Mouse (Mus musculus) midbrain, embryonic 14.5 days (tissue): ENCODE measurements around the gene Hibadh. TPM values are rescaled to one million over a fixed set of nuclear protein-coding genes. Genes with fewer than 3 reads are reported as not detected.
"Not testable (repeated sequence)": the region's sequence is repeated elsewhere in the genome, so short reads cannot be mapped to it uniquely, and the experiment has no call there.

Source experiments
- ATAC-seq: fragments of 200-750 bp; cut with Nextera tagmentation; 2 replicates; pipeline ENCODE4 v1.8.0; 2017; ENCODE audit warnings: moderate number of reproducible peaks, moderate library complexity; ENCODE audit not compliant: low FRiP score, low TSS enrichment
- DNase-seq: peaks from one replicate; pipeline ENCODE4 v3.0.0-alpha.2; 2015
- H3K27ac ChIP-seq: fragments of 300-500 bp; sonication (generic); replicated peaks from 2 replicates; pipeline ENCODE4 v1.5.1; 2014; ENCODE audit warnings: mild to moderate bottlenecking, low read depth, low read length, moderate library complexity
- H3K27me3 ChIP-seq: fragments of 300-500 bp; sonication (generic); 2 replicates; pipeline ENCODE4 v1.6.1; 2014; ENCODE audit warnings: low read length, control low read depth, mixed read lengths; ENCODE audit not compliant: control insufficient read depth, insufficient read depth
- H3K36me3 ChIP-seq: fragments of 300-500 bp; sonication (generic); 2 replicates; pipeline ENCODE4 v1.6.1; 2014; ENCODE audit warnings: low read length, control low read depth; ENCODE audit not compliant: control insufficient read depth, insufficient read depth
- H3K4me1 ChIP-seq: fragments of 300-500 bp; sonication (generic); 2 replicates; pipeline ENCODE4 v1.6.1; 2014; ENCODE audit warnings: mild to moderate bottlenecking, antibody characterized with exemption, low read length, control low read depth; ENCODE audit not compliant: control insufficient read depth, insufficient read depth
- H3K4me2 ChIP-seq: fragments of 300-500 bp; sonication (generic); 2 replicates; pipeline ENCODE4 v1.6.1; 2014; ENCODE audit warnings: mild to moderate bottlenecking, low read length, moderate library complexity
- H3K4me3 ChIP-seq: fragments of 300-500 bp; sonication (generic); replicated peaks from 2 replicates; pipeline ENCODE4 v1.5.1; 2014; ENCODE audit warnings: low read depth, low read length
- H3K9ac ChIP-seq: fragments of 300-500 bp; sonication (generic); replicated peaks from 2 replicates; pipeline ENCODE4 v1.6.1; 2014; ENCODE audit warnings: mild to moderate bottlenecking, low read length, moderate library complexity
- H3K9me3 ChIP-seq: fragments of 300-500 bp; sonication (generic); 2 replicates; pipeline ENCODE4 v1.6.1; 2016; ENCODE audit warnings: low read length, control low read depth, mixed read lengths; ENCODE audit not compliant: control insufficient read depth
- WGBS: fragments of 180-500 bp; shearing (Covaris S2); extraction: QIAGEN DNeasy Blood & Tissue Kit; methylation state at CpG from one replicate; pipeline ENCODE4 v1.1.7; 2014; 5-methylcytosine and 5-hydroxymethylcytosine counted together
- polyA plus RNA-seq: library from polyadenylated mRNA; unstranded; fragments of >200 nt; fragmentation: Nextera tagmentation; extraction: Ambion mirVana; gene quantifications from 2 replicates; pipeline ENCODE4 v1.2.1, GENCODE M21; 2014

Hibadh gene
- polyA plus RNA-seq, 1 experiment from 2014 or later = 40.8 TPM

DNA sequence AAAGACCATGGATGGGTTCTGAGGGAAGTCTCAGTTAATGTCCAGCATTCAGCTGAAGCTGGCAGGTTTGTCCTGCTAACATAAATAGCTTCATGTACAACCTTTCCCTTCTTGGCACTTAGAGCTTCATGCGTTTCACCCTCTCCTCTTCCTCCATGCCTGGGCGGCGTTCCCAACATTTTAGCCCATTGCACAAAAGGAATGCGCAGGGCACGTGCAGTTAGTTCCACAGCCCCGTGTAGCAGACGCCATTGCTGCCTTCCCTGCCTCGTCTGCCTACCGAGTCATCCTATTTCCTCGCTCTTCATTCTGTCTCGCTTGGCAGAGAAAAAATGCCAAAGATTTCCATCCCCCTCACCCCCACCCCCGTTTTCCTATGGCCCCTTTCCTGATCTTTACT is 34.4 kb upstream of the Hibadh start:
- ATAC-seq (no peak), DNase-seq (no peak)
- Histone ChIP-seq H3K27ac (no peak overlapping the region), H3K4me1 (no peaks in the 10 kb centered on the region), H3K9me3 (no peaks in the 10 kb centered on the region), H3K4me2 (no peak overlapping the region), H3K27me3 (no peaks in the 10 kb centered on the region), H3K4me3 (no peak overlapping the region), H3K9ac (no peak overlapping the region), H3K36me3 (no peaks in the 10 kb centered on the region)
- whole genome bisulfite sequencing = 79% methylated on average over 12 of the region's 12 CpGs

DNA sequence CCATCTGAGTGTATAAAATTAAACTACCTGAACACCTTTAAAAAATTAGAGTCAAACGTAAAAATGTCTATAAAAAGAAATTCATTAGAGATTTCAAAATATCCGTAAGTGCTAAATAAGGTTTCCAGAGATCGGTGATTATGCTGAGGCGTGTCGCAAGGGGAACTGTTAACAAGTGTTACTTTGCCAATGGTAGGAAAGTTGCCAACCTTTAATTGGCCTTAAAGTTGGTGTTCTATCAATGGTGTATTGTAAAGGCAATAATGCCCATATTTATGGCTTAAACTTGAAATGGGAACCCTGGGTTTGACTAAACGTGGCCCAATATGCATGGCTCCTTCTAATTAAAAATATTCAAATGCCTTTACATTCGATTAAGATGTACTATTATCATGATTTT is 33.5 kb upstream of the Hibadh start:
- ATAC-seq (no peak), DNase-seq (no peak)
- WGBS = 92% methylated on average over 7 of the region's 7 CpGs
- Histone ChIP-seq H3K4me2 (no peak overlapping the region), H3K27me3 (no peaks in the 10 kb centered on the region), H3K4me1 (no peaks in the 10 kb centered on the region), H3K36me3 (no peaks in the 10 kb centered on the region), H3K9me3 (no peaks in the 10 kb centered on the region), H3K27ac (no peak overlapping the region), H3K9ac (no peak overlapping the region), H3K4me3 (no peak overlapping the region)

DNA sequence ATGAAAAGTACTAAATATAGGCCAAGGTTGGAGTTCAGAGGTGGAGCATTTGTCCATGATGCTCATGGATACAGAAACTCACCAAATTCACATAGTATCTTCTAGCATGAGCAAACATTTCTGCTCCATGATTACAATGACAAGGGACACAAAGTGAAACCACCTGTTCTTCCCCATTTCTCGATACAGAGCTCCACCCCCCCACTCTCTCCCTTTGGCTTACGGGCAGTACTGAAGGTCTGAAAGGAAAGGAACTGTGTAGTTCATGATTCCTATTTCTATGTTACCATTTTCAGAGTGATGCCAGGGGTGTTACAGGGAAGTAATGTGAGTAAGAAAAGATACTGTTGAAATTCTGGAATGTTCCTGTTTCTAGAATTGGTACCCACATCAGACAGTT is 32.4 kb upstream of the Hibadh start:
- no peak overlapping the region for H3K4me3 ChIP-seq
- ATAC-seq (no peak), DNase-seq (no peak)
- no peaks in the 10 kb centered on the region for H3K9me3 ChIP-seq
- H3K4me2 ChIP-seq = no peak overlapping the region
- H3K36me3 ChIP-seq = no peaks in the 10 kb centered on the region
- 82% methylated on average over 2 of the region's 2 CpGs for WGBS
- H3K4me1 ChIP-seq = no peaks in the 10 kb centered on the region
- H3K9ac ChIP-seq = no peak overlapping the region
- H3K27ac ChIP-seq = no peak overlapping the region
- H3K27me3 ChIP-seq = no peaks in the 10 kb centered on the region

DNA sequence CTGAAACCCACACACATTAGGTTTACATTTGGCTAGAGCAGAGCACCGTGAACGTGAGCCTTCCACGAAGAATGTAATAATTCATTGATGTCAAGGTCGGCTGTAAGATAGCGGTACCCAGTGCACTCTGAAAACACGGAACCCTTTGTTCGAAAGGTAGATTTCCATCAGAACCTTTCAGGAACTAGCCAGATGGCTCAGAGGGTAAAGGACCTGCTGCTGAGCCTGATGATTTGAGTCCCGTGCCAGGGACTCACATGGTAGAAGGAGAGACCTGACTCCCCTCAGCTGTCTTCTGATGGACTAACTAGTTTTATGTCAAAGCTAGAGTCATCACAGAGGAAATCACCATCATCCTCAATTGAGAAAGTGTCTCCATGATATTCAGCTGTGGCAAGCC is 31.6 kb upstream of the Hibadh start:
- H3K4me3 ChIP-seq = no peak overlapping the region
- ATAC-seq = no peak
- H3K4me2 ChIP-seq = no peak overlapping the region
- no peaks in the 10 kb centered on the region for H3K4me1 ChIP-seq
- H3K9me3 ChIP-seq = no peaks in the 10 kb centered on the region
- WGBS = 91% methylated on average over 8 of the region's 8 CpGs
- DNase-seq = no peak
- H3K27me3 ChIP-seq = no peaks in the 10 kb centered on the region
- no peaks in the 10 kb centered on the region for H3K36me3 ChIP-seq
- H3K27ac ChIP-seq = no peak overlapping the region
- H3K9ac ChIP-seq = no peak overlapping the region

DNA sequence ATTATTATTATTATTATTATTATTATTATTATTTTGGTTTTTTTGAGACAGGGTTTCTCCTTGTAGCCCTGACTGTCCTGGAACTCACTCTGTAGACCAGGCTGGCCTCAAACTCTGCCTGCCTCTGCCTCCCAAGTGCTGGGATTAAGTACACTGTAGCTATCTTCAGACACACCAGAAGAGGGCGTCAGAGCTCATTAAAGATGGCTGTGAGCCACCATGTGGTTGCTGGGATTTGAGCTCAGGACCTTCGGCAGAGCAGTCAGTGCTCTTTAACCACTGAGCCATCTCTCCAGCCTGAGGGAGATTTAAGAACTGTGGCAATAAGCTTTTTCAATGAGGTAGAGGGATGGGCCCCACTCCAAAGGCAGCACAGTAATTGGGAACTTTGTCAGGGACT is 29.7 kb upstream of the Hibadh start:
- not testable (repeated sequence) for DNase-seq, H3K4me2 ChIP-seq, H3K4me1 ChIP-seq, H3K27ac ChIP-seq, H3K9me3 ChIP-seq, H3K36me3 ChIP-seq, H3K9ac ChIP-seq, H3K4me3 ChIP-seq, H3K27me3 ChIP-seq, ATAC-seq
- 48% methylated on average over 2 of the region's 2 CpGs for WGBS

DNA sequence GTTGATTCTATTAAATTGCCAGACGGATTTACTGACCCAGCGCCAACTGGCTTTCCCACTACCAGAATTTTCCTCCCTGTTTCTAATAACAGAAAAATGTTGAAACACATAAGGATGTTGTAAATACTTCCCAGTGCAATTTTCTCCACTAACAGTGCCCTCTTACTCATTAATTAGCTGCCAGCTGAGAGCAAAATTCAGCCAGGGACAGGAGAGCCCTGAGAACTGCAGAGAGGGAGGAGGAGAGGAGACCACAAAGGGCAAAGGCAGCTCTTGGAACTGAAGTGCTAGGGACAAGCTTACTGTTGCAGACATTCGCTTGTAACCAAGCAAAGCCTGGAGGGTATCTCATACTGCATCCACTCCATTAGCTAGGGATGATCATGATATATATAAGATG is 27.5 kb upstream of the Hibadh start:
- no peak overlapping the region for H3K4me2 ChIP-seq
- 79% methylated on average over 3 of the region's 3 CpGs for WGBS
- H3K4me3 ChIP-seq = no peak overlapping the region
- H3K9ac ChIP-seq = no peak overlapping the region
- no peaks in the 10 kb centered on the region for H3K36me3 ChIP-seq
- H3K27me3 ChIP-seq = no peaks in the 10 kb centered on the region
- no peak overlapping the region for H3K27ac ChIP-seq
- H3K4me1 ChIP-seq = no peaks in the 10 kb centered on the region
- DNase-seq (no peak), ATAC-seq (no peak)
- H3K9me3 ChIP-seq = no peaks in the 10 kb centered on the region

DNA sequence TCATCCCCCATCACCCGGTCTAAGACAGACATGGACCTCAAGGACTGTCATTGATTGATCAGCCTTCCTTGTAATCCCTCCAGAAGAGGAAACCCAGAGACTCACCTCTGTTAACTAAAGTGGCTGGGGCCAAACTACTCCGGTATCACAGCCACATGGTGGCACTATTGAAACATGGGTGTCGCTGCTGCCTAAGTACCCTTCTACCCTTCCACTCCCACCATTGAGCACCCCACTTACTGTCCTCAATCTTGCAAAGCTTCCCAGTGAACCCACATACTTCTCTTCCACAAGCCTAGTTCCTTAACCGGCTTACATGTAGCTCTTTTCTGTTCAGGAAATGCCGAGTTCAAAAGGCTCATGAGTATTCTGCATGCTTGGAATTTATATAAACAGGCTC is 22.8 kb upstream of the Hibadh start:
- Histone ChIP-seq H3K9me3 (no peaks in the 10 kb centered on the region), H3K4me3 (no peak overlapping the region), H3K27me3 (no peaks in the 10 kb centered on the region), H3K4me1 (no peaks in the 10 kb centered on the region), H3K27ac (no peak overlapping the region), H3K4me2 (no peak overlapping the region), H3K36me3 (no peaks in the 10 kb centered on the region), H3K9ac (no peak overlapping the region)
- 67% methylated on average over 5 of the region's 5 CpGs for WGBS
- DNase-seq = no peak
- no peak for ATAC-seq

DNA sequence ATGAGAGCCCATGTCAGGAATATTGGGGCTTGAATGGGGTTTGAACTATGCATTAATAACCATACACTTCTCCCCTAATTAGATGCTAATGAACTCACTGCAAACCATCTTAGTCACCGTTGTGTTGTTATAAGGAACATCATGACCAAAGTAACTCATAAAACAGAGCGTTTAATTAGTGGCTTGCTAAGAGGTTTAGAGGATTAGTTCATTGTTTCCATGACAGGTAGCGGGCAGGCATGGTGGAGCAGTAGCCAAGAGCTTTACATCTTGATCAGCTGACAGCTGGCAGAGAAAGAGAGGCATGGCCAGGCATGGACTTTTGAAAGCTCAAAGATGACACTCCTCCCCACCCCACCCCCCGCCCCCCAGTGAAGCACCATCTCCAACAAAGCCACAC is 15.1 kb upstream of the Hibadh start:
- Histone ChIP-seq H3K36me3 (no peaks in the 10 kb centered on the region), H3K9ac (no peak overlapping the region), H3K4me2 (no peak overlapping the region), H3K27ac (no peak overlapping the region), H3K27me3 (no peaks in the 10 kb centered on the region), H3K4me1 (no peaks in the 10 kb centered on the region), H3K9me3 (peaks cover 4% of the 10 kb centered on the region; the same call in 1 of the 2 replicates), H3K4me3 (no peak overlapping the region)
- ATAC-seq (no peak), DNase-seq (no peak)
- WGBS = 39% methylated on average over 4 of the region's 4 CpGs

DNA sequence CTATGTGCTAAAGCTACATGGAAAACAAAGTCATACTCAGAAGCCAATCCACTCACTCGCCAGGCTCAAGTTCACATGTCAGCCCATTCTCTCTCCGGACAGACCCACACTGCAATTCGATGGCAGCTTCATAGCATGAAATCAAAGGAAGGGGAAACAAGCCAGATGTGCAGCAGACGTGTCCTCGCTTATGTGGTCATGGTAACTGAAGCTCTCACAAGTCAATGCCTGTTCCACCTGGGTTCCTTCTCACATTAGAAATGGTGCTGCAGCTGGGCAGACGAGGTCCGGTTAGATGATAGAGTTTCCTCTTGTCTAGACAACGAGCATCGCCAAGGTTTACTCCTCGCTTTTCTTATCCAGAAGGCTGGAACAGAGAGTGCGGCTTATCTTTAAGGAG is 8.6 kb upstream of the Hibadh start:
- Histone ChIP-seq H3K9ac (no peak overlapping the region), H3K9me3 (no peaks in the 10 kb centered on the region), H3K27ac (no peak overlapping the region), H3K4me1 (no peaks in the 10 kb centered on the region), H3K4me2 (no peak overlapping the region), H3K36me3 (no peaks in the 10 kb centered on the region), H3K4me3 (no peak overlapping the region), H3K27me3 (no peaks in the 10 kb centered on the region)
- 84% methylated on average over 11 of the region's 11 CpGs for WGBS
- ATAC-seq (no peak), DNase-seq (no peak)
